Mouse (Mus musculus) lung, postnatal 0 days (tissue): ENCODE results near the gene Dnaja2.

Experiments
- CTCF ChIP-seq: IDR thresholded peaks from 2 replicates; pipeline ENCODE4 v1.5.1; 2016; ENCODE audit warnings: antibody characterized with exemption, mild to moderate bottlenecking
- EP300 ChIP-seq: IDR thresholded peaks from 2 replicates; pipeline ENCODE4 v1.6.1; 2016; ENCODE audit warnings: antibody characterized with exemption, mild to moderate bottlenecking, control low read depth

- TF ChIP-seq CTCF (peak; percentile 92), EP300 (no peak)
These were observed 29.0 kb downstream of the Dnaja2 start for GRCm38 (mm10) chr8:85526105-85526504.
